Mouse (Mus musculus) hindbrain, postnatal 0 days (tissue): Measurements from ENCODE around the gene Atf3. TPM values are rescaled to one million over a fixed set of nuclear protein-coding genes. Genes with fewer than 3 reads are reported as not detected.

Experiments
- ATAC-seq: fragments of 200-750 bp; cut with Nextera tagmentation; 2 replicates; pipeline ENCODE4 v1.8.0; 2017; ENCODE audit warnings: mild to moderate bottlenecking, moderate TSS enrichment, moderate library complexity
- DNase-seq: peaks from one replicate; pipeline ENCODE4 v3.0.0-alpha.2; 2015; ENCODE audit warnings: low spot score
- H3K27ac ChIP-seq: fragments of 300-500 bp; sonication (generic); 2 replicates; pipeline ENCODE4 v1.5.1; 2014; ENCODE audit warnings: mild to moderate bottlenecking
- H3K27me3 ChIP-seq: fragments of 300-500 bp; sonication (generic); 2 replicates; pipeline ENCODE4 v1.6.1; 2014; ENCODE audit warnings: low read length, mixed read lengths; ENCODE audit not compliant: insufficient read depth
- H3K36me3 ChIP-seq: fragments of 300-500 bp; sonication (generic); 2 replicates; pipeline ENCODE4 v1.6.1; 2014; ENCODE audit warnings: low read length, mixed read lengths; ENCODE audit not compliant: insufficient read depth
- H3K4me1 ChIP-seq: fragments of 300-500 bp; sonication (generic); 2 replicates; pipeline ENCODE4 v1.6.1; 2014; ENCODE audit warnings: antibody characterized with exemption, low read length, mixed read lengths; ENCODE audit not compliant: insufficient read depth
- H3K4me2 ChIP-seq: fragments of 300-500 bp; sonication (generic); 2 replicates; pipeline ENCODE4 v1.6.1; 2014; ENCODE audit warnings: low read depth, mild to moderate bottlenecking, low read length, moderate library complexity, mixed read lengths
- H3K4me3 ChIP-seq: fragments of 300-500 bp; sonication (generic); 2 replicates; pipeline ENCODE4 v1.5.1; 2014; ENCODE audit warnings: low read length
- H3K9ac ChIP-seq: fragments of 300-500 bp; sonication (generic); replicated peaks from 2 replicates; pipeline ENCODE4 v1.6.1; 2014; ENCODE audit warnings: mild to moderate bottlenecking, low read length, moderate library complexity, mixed read lengths
- H3K9me3 ChIP-seq: fragments of 300-500 bp; sonication (generic); 2 replicates; pipeline ENCODE4 v1.6.1; 2016; ENCODE audit warnings: low read length, mixed read lengths
- CTCF ChIP-seq: IDR thresholded peaks from 2 replicates; pipeline ENCODE4 v1.5.1; 2016; ENCODE audit warnings: antibody characterized with exemption, control low read depth, low read depth
- WGBS: fragments of 180-500 bp; shearing (Covaris S2); extraction: QIAGEN DNeasy Blood & Tissue Kit; methylation state at CpG from one replicate; pipeline ENCODE4 v1.1.7; 2014; 5-methylcytosine and 5-hydroxymethylcytosine counted together
- polyA plus RNA-seq: library from polyadenylated mRNA; unstranded; fragments of >200 nt; fragmentation: Nextera tagmentation; extraction: Ambion mirVana; gene quantifications from 2 replicates; pipeline ENCODE4 v1.2.1, GENCODE M21; 2015
- total RNA-seq: library from RNA; depleted of rRNA; stranded (reverse); fragments of >200 nt; gene quantifications from 2 replicates; pipeline ENCODE4 v1.2.3, GENCODE M21; 2014; rRNA removed

Atf3 gene
- total and polyA plus RNA-seq, 2 experiments from 2014 or later, result 1.6 to 1.8 TPM

- Histone ChIP-seq H3K4me1 (no peaks in the 10 kb centered on the region), H3K9ac (no peak overlapping the region), H3K36me3 (no peaks in the 10 kb centered on the region), H3K27ac (no peak overlapping the region), H3K4me3 (no peak overlapping the region), H3K27me3 (no peaks in the 10 kb centered on the region), H3K9me3 (no peaks in the 10 kb centered on the region), H3K4me2 (no peak overlapping the region)
- DNase-seq (no peak), ATAC-seq (no peak)
- 81% methylated on average over 2 of the region's 2 CpGs for WGBS
- no peak for TF ChIP-seq CTCF
Observed at GRCm38 (mm10) chr1:191123696-191124095, 94.1 kb downstream of the Atf3 start.

GRCm38 (mm10) chr1:191122744-191123143, 95.1 kb downstream of the Atf3 start:
- H3K4me2 ChIP-seq, result no peak overlapping the region
- H3K27me3 ChIP-seq, result no peaks in the 10 kb centered on the region
- H3K4me1 ChIP-seq, result no peaks in the 10 kb centered on the region
- no peak overlapping the region for H3K4me3 ChIP-seq
- no peak overlapping the region for H3K9ac ChIP-seq
- no peaks in the 10 kb centered on the region for H3K9me3 ChIP-seq
- no peaks in the 10 kb centered on the region for H3K36me3 ChIP-seq
- WGBS, result 32% methylated on average over 3 of the region's 3 CpGs
- no peak for DNase-seq
- no peak for ATAC-seq
- no peak for TF ChIP-seq CTCF
- no peak overlapping the region for H3K27ac ChIP-seq

Other genes with a start within 250 kb of the Atf3 start
- 38.5 and 40.9 TPM in 2 replicates for gene Vash2, start 238.7 kb downstream of the Atf3 start, total RNA-seq
- 46.6 and 47.4 TPM in 2 replicates for gene Vash2, start 238.7 kb downstream of the Atf3 start, polyA plus RNA-seq
- gene Flvcr1, start 191.9 kb downstream of the Atf3 start, total RNA-seq, result 27.6 and 44.9 TPM in 2 replicates
- 7.3 and 7.4 TPM in 2 replicates for gene Flvcr1, start 191.9 kb downstream of the Atf3 start, polyA plus RNA-seq
- not detected in 2 replicates for gene Spata45, start 181.4 kb downstream of the Atf3 start, total RNA-seq
- not detected in 2 replicates for gene Spata45, start 181.4 kb downstream of the Atf3 start, polyA plus RNA-seq
- 9.1 and 14.8 TPM in 2 replicates for gene Tatdn3, start 155.1 kb downstream of the Atf3 start, total RNA-seq
- 15.6 and 18.0 TPM in 2 replicates for gene Tatdn3, start 155.1 kb downstream of the Atf3 start, polyA plus RNA-seq
- gene Nsl1, start 155.0 kb downstream of the Atf3 start, total RNA-seq, result 1.2 and 2.7 TPM in 2 replicates
- gene Nsl1, start 155.0 kb downstream of the Atf3 start, polyA plus RNA-seq, result 3.2 and 4.4 TPM in 2 replicates
- gene Batf3, start 120.2 kb downstream of the Atf3 start, total RNA-seq, result 1.0 and 4.7 TPM in 2 replicates
- 4.0 and 4.1 TPM in 2 replicates for gene Batf3, start 120.2 kb downstream of the Atf3 start, polyA plus RNA-seq
- gene Fam71a, start 53.2 kb downstream of the Atf3 start, total RNA-seq, result not detected in 2 replicates
- not detected in 2 replicates for gene Fam71a, start 53.2 kb downstream of the Atf3 start, polyA plus RNA-seq
- gene Nenf, start 100.2 kb upstream of the Atf3 start, total RNA-seq, result 143 and 171 TPM in 2 replicates
- gene Nenf, start 100.2 kb upstream of the Atf3 start, polyA plus RNA-seq, result 177 and 182 TPM in 2 replicates
- gene Tmem206, start 107.9 kb upstream of the Atf3 start, total RNA-seq, result 22.5 and 24.9 TPM in 2 replicates
- gene Tmem206, start 107.9 kb upstream of the Atf3 start, polyA plus RNA-seq, result 23.2 and 24.0 TPM in 2 replicates
- 54.0 and 65.6 TPM in 2 replicates for gene Ppp2r5a, start 185.2 kb upstream of the Atf3 start, total RNA-seq
- 12.8 and 13.2 TPM in 2 replicates for gene Ppp2r5a, start 185.2 kb upstream of the Atf3 start, polyA plus RNA-seq